Mouse (Mus musculus) thymus, adult 2 months (tissue): ENCODE measurements around the gene Tcf7l2. TPM values are rescaled to one million over a fixed set of nuclear protein-coding genes. Genes with fewer than 3 reads are reported as not detected.

ENCODE experiments used
- DNase-seq: peaks from one replicate; pipeline ENCODE4 v3.0.0; 2021
- H3K27ac ChIP-seq: fragments of 200-500 bp; 2 replicates; pipeline ENCODE4 v1.5.1; 2012; ENCODE audit warnings: low read length, control low read depth; ENCODE audit not compliant: control insufficient read depth, insufficient read depth
- H3K27me3 ChIP-seq: fragments of 200-500 bp; 2 replicates; pipeline ENCODE4 v1.6.1; 2012; ENCODE audit warnings: mild to moderate bottlenecking, low read length, moderate library complexity, mixed read lengths; ENCODE audit not compliant: control insufficient read depth, insufficient read depth
- H3K36me3 ChIP-seq: fragments of 200-500 bp; 2 replicates; pipeline ENCODE4 v1.6.1; 2012; ENCODE audit warnings: mild to moderate bottlenecking, low read length, moderate library complexity; ENCODE audit not compliant: control insufficient read depth, insufficient read depth
- H3K4me1 ChIP-seq: fragments of 200-500 bp; replicated peaks from 2 replicates; pipeline ENCODE4 v1.6.1; 2012; ENCODE audit warnings: low read length; ENCODE audit not compliant: control insufficient read depth, insufficient read depth
- H3K4me3 ChIP-seq: fragments of 200-500 bp; 2 replicates; pipeline ENCODE4 v1.5.1; 2012; ENCODE audit warnings: mild to moderate bottlenecking, low read length, control low read depth, moderate library complexity; ENCODE audit not compliant: control insufficient read depth, insufficient read depth
- CTCF ChIP-seq: fragments of 200-500 bp; IDR thresholded peaks from 2 replicates; pipeline ENCODE4 v1.5.1; 2012; ENCODE audit warnings: mild to moderate bottlenecking, control low read depth, low read length, moderate library complexity, borderline replicate concordance; ENCODE audit not compliant: control insufficient read depth, poor library complexity, insufficient read depth; ENCODE audit errors: extremely low read depth
- POLR2A ChIP-seq: fragments of 200-500 bp; IDR thresholded peaks from 2 replicates; pipeline ENCODE4 v1.6.1; 2012; ENCODE audit warnings: mild to moderate bottlenecking, low read length, control low read depth, moderate library complexity; ENCODE audit not compliant: control insufficient read depth, poor library complexity, insufficient read depth; ENCODE audit errors: extremely low read depth
- WGBS: fragments of 180-500 bp; shearing (Covaris S2); methylation state at CpG from one replicate; pipeline ENCODE4 v1.1.7; 2018; 5-methylcytosine and 5-hydroxymethylcytosine counted together
- polyA plus RNA-seq: library from polyadenylated mRNA; depleted of rRNA; stranded (reverse); fragments of >200 nt; gene quantifications from 2 replicates; pipeline ENCODE4 v1.2.3, GENCODE M21; 2012; rRNA removed

Tcf7l2 gene
- polyA plus RNA-seq = 7.6 and 10.2 TPM in 2 replicates

- H3K27ac ChIP-seq = no peak within 1 kb of the TSS
- no peaks in the 10 kb centered on the region; the same call in 1 of the 2 replicates for H3K27me3 ChIP-seq
- TF ChIP-seq POLR2A = peak; percentile 49; the same call in 1 of the 2 replicates
- TF ChIP-seq CTCF = no peak
- H3K4me3 ChIP-seq = peak within 1 kb of the TSS; percentile 71
- no peaks in the 10 kb centered on the region for H3K36me3 ChIP-seq
- peak; percentile 72 for DNase-seq
- 1% methylated on average over 42 of the region's 42 CpGs for WGBS
- H3K4me1 ChIP-seq = peaks cover 15% of the 10 kb centered on the region
These were observed at the start of gene Tcf7l2 for GRCm38 (mm10) chr19:55741439-55741928. Tcf7l2 (plus strand) TSS chr19:55741820.

- H3K27me3 ChIP-seq = no peaks in the 10 kb centered on the region
- no peaks in the 10 kb centered on the region for H3K4me1 ChIP-seq
- DNase-seq = no peak
- TF ChIP-seq POLR2A = no peak
- TF ChIP-seq CTCF = no peak
- H3K36me3 ChIP-seq = no peaks in the 10 kb centered on the region
- WGBS = 86% methylated on average over 13 of the region's 13 CpGs
- no peak overlapping the region for H3K4me3 ChIP-seq
- no peak overlapping the region for H3K27ac ChIP-seq
These were observed 47.0 kb upstream of the Tcf7l2 start for GRCm38 (mm10) chr19:55694651-55695050.

GRCm38 (mm10) chr19:55695418-55695817 is 46.2 kb upstream of the Tcf7l2 start:
- H3K4me3 ChIP-seq = no peak overlapping the region
- no peaks in the 10 kb centered on the region for H3K36me3 ChIP-seq
- H3K27ac ChIP-seq = no peak overlapping the region
- H3K27me3 ChIP-seq = no peaks in the 10 kb centered on the region
- WGBS = 91% methylated on average over 10 of the region's 10 CpGs
- DNase-seq = no peak
- TF ChIP-seq CTCF (no peak), POLR2A (no peak)
- H3K4me1 ChIP-seq = no peaks in the 10 kb centered on the region

- 94% methylated on average over 5 of the region's 5 CpGs for WGBS
- Histone ChIP-seq H3K27ac (no peak overlapping the region), H3K4me3 (no peak overlapping the region), H3K27me3 (no peaks in the 10 kb centered on the region), H3K36me3 (no peaks in the 10 kb centered on the region), H3K4me1 (no peaks in the 10 kb centered on the region)
- TF ChIP-seq CTCF (no peak), POLR2A (no peak)
- DNase-seq = no peak
These were observed 42.7 kb upstream of the Tcf7l2 start for GRCm38 (mm10) chr19:55698892-55699291.

GRCm38 (mm10) chr19:55700214-55700568 is 41.4 kb upstream of the Tcf7l2 start:
- H3K27ac ChIP-seq = no peak overlapping the region
- WGBS = 52% methylated on average over 6 of the region's 6 CpGs

GRCm38 (mm10) chr19:55700569-55701282 is 40.9 kb upstream of the Tcf7l2 start:
- WGBS = 12% methylated on average over 11 of the region's 11 CpGs
- Histone ChIP-seq H3K27me3 (no peaks in the 10 kb centered on the region), H3K4me3 (no peak overlapping the region), H3K36me3 (no peaks in the 10 kb centered on the region), H3K4me1 (no peaks in the 10 kb centered on the region), H3K27ac (no peak overlapping the region)
- TF ChIP-seq CTCF (no peak), POLR2A (no peak)
- no peak for DNase-seq

More at GRCm38 (mm10) chr19:55700214-55700568, 41.4 kb upstream of the Tcf7l2 start:
- TF ChIP-seq CTCF (no peak), POLR2A (no peak)
- Histone ChIP-seq H3K27me3 (no peaks in the 10 kb centered on the region), H3K4me1 (no peaks in the 10 kb centered on the region), H3K4me3 (no peak overlapping the region), H3K36me3 (no peaks in the 10 kb centered on the region)
- no peak for DNase-seq
